Mouse (Mus musculus): Measurements from ENCODE around the gene Mcm10.

- TF ChIP-seq MXI1 (IDR thresholded peaks at IDR 0.05; ENCODE audit: low read depth, low read length) (no peak), TCF12 (IDR thresholded peaks at IDR 0.05; ENCODE audit: low read depth, low read length) (no peak), USF1 (IDR thresholded peaks at IDR 0.05; ENCODE audit: low read depth, low read length) (no peak), RAD21 (IDR thresholded peaks at IDR 0.05; ENCODE audit: low read depth, low read length) (no peak), CHD2 (IDR thresholded peaks at IDR 0.05; ENCODE audit: low read length) (no peak), CTCF (conservative IDR thresholded peaks at IDR 0.05 in 1 of 2, IDR thresholded peaks at IDR 0.05 in 1 of 2; ENCODE audit: low read depth in 2 of 2, low read length in 2 of 2) (no peak), TBP (conservative IDR thresholded peaks at IDR 0.05; ENCODE audit: low read depth, low read length) (no peak), BHLHE40 (IDR thresholded peaks at IDR 0.05; ENCODE audit: low read depth, low read length) (no peak), MAZ (IDR thresholded peaks at IDR 0.05; ENCODE audit: low read depth, low read length) (no peak), POLR2A (IDR thresholded peaks at IDR 0.05; ENCODE audit: low read depth, low read length) (no peak), ZKSCAN1 (IDR thresholded peaks at IDR 0.05; ENCODE audit: borderline replicate concordance, low read depth, low read length) (no peak), MAFK (IDR thresholded peaks at IDR 0.05; ENCODE audit: insufficient replicate concordance, low read length) (no peak), ETS1 (conservative IDR thresholded peaks at IDR 0.05; ENCODE audit: low read depth, low read length) (no peak), MAX (IDR thresholded peaks at IDR 0.05; ENCODE audit: low read length) (no peak; the same call in none of the 2 replicates)
These were observed 597 bp downstream of the Mcm10 start for GRCm38 (mm10) chr2:5011898-5012490.
